ENCODE assay signal across 22 mouse cellular contexts in the genomic region with DNA sequence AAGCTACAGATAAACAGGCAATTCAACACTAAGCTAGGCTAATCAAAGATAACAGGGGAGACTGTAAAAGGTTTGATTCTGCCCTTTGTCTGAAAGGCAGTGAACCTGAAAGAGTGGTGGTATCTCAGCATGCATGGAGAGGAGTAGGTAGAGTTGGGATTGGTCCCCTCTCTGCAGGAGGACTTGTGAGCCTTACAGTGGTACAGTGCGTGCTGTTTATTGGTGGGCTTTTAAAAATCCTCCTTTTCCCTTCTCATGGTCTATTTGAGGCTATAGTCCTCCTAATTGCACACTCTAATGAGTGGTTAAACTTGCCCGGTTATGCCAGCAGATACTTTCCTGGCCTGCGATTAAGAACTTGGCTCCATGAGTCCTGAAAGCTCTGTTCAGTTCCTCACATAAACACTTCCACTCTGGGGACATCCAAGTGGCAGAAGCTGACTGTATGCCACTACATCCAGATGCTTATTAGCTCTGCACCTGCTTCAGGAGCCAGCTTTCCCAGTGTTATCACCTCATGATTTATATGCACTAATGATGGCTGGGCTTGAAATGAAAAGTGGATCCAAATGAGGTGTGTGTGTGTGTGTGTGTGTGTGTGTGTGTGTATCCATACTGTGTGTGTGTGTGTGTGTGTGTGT.
DNase-seq lines count a peak whose midpoint lies in the region; ATAC-seq lines count a peak whose summit lies in the region.
"Had no signal": no experiment of that assay in that cellular context is flagged by ENCODE, and none has a peak within 500 bp of the region (broad histone marks: within the 10 kb centered on the region; RNA-seq: fewer than 3 reads in every experiment).

No protein-coding gene starts in this region.

- no peaks in the 10 kb centered on the region for H3K27me3 ChIP-seq in hindbrain, embryonic 13.5 days
- H3K27me3 ChIP-seq in hindbrain, embryonic 11.5 days (ENCODE audit: control insufficient read depth, insufficient read depth, low read length) = no peaks in the 10 kb centered on the region
- H3K27me3 ChIP-seq in neural tube, embryonic 13.5 days = no peaks in the 10 kb centered on the region
- H3K27me3 ChIP-seq in hindbrain, embryonic 15.5 days = no peaks in the 10 kb centered on the region

- ATAC-seq in hindbrain, embryonic 13.5 days (ENCODE audit: low FRiP score) = peak; percentile 69
- no peak for ATAC-seq in hindbrain, embryonic 11.5 days (ENCODE audit: low FRiP score)
- peak; percentile 76 for ATAC-seq in neural tube, embryonic 13.5 days (ENCODE audit: low read depth)
- ATAC-seq in hindbrain, embryonic 15.5 days (ENCODE audit: low FRiP score, low read depth) = peak; percentile 65
- ATAC-seq: inflammation-experienced regulatory T-cells, adult 6 months had no signal

- no peak overlapping the region for H3K4me2 ChIP-seq in hindbrain, embryonic 13.5 days
- no peak overlapping the region for H3K4me2 ChIP-seq in hindbrain, embryonic 11.5 days (replicated peaks; ENCODE audit: low read depth, low read length)
- H3K4me2 ChIP-seq in neural tube, embryonic 13.5 days = no peak overlapping the region
- no peak overlapping the region for H3K4me2 ChIP-seq in hindbrain, embryonic 15.5 days
- H3K4me2 ChIP-seq: midbrain, embryonic 11.5 days had no signal

- H3K27ac ChIP-seq in hindbrain, embryonic 13.5 days = peak overlapping the region; percentile 13; the same call in 1 of the 2 replicates
- no peak overlapping the region for H3K27ac ChIP-seq in hindbrain, embryonic 11.5 days (ENCODE audit: low read depth, low read length)
- H3K27ac ChIP-seq in neural tube, embryonic 13.5 days (replicated peaks) = no peak overlapping the region
- H3K27ac ChIP-seq in hindbrain, embryonic 15.5 days (replicated peaks) = 0 out of 2 replicates have a peak overlapping the region, but pooled peaks have one; percentile 14
- H3K27ac ChIP-seq: gastrocnemius, adult 2 months; kidney, postnatal 0 days; left cerebral cortex, adult 2 months had no signal

- H3K4me1 ChIP-seq in hindbrain, embryonic 13.5 days (replicated peaks) = peaks cover 15% of the 10 kb centered on the region
- H3K4me1 ChIP-seq in hindbrain, embryonic 11.5 days (replicated peaks; ENCODE audit: control insufficient read depth, insufficient read depth, low read length) = no peaks in the 10 kb centered on the region
- H3K4me1 ChIP-seq in neural tube, embryonic 13.5 days (replicated peaks) = peaks cover 6% of the 10 kb centered on the region; the same call in 1 of the 2 replicates
- H3K4me1 ChIP-seq in hindbrain, embryonic 15.5 days (replicated peaks) = no peaks in the 10 kb centered on the region

- 73% methylated on average over 3 of the region's 3 CpGs for WGBS in hindbrain, embryonic 13.5 days
- 87% methylated on average over 3 of the region's 3 CpGs for WGBS in hindbrain, embryonic 11.5 days
- 50% methylated on average over 3 of the region's 3 CpGs for WGBS in neural tube, embryonic 13.5 days
- 63% methylated on average over 3 of the region's 3 CpGs for WGBS in hindbrain, embryonic 15.5 days

- intact Hi-C loops in left cerebral cortex, postnatal 14 days (cut with DNase I) = no loop called here

- no peaks in the 10 kb centered on the region for H3K9me3 ChIP-seq in hindbrain, embryonic 13.5 days
- no peaks in the 10 kb centered on the region for H3K9me3 ChIP-seq in hindbrain, embryonic 11.5 days (ENCODE audit: control insufficient read depth, low read length)
- H3K9me3 ChIP-seq in neural tube, embryonic 13.5 days = no peaks in the 10 kb centered on the region
- H3K9me3 ChIP-seq in hindbrain, embryonic 15.5 days = no peaks in the 10 kb centered on the region

- no peak overlapping the region for H3K4me3 ChIP-seq in hindbrain, embryonic 13.5 days
- no peak overlapping the region for H3K4me3 ChIP-seq in hindbrain, embryonic 11.5 days (ENCODE audit: low read depth, low read length)
- H3K4me3 ChIP-seq in neural tube, embryonic 13.5 days = no peak overlapping the region
- no peak overlapping the region for H3K4me3 ChIP-seq in hindbrain, embryonic 15.5 days
- H3K4me3 ChIP-seq: gastrocnemius, adult 2 months; left cerebral cortex, adult 2 months; myocyte had no signal

- H3K9ac ChIP-seq in hindbrain, embryonic 13.5 days = no peak overlapping the region
- no peak overlapping the region for H3K9ac ChIP-seq in hindbrain, embryonic 11.5 days (ENCODE audit: low read depth, low read length)
- no peak overlapping the region for H3K9ac ChIP-seq in neural tube, embryonic 13.5 days
- no peak overlapping the region for H3K9ac ChIP-seq in hindbrain, embryonic 15.5 days

- no peaks in the 10 kb centered on the region for H3K36me3 ChIP-seq in hindbrain, embryonic 13.5 days
- H3K36me3 ChIP-seq in hindbrain, embryonic 11.5 days (ENCODE audit: control insufficient read depth, insufficient read depth, low read length) = no peaks in the 10 kb centered on the region
- no peaks in the 10 kb centered on the region for H3K36me3 ChIP-seq in neural tube, embryonic 13.5 days
- no peaks in the 10 kb centered on the region for H3K36me3 ChIP-seq in hindbrain, embryonic 15.5 days

- DNase-seq in hindbrain, embryonic 11.5 days (ENCODE audit: low spot score) = no peak
- DNase-seq in neural tube, embryonic 10.5 days (ENCODE audit: extremely low spot score, low spot score) = no peak
- no peak for DNase-seq in frontal cortex, postnatal 25 days (ENCODE audit: low spot score in 2 of 2)
- DNase-seq in left cerebral cortex, postnatal 14 days (ENCODE audit: low spot score in 2 of 2) = no peak
- DNase-seq: adrenal gland, postnatal 25 days; cerebellum, adult 11 months; cerebellum, postnatal 10 days; gastrocnemius, adult 2 months; kidney, adult 18-20 months; layer of hippocampus, adult 9-11 months; left cerebral cortex, postnatal 4 days; lung, postnatal 4 days; spleen, adult 18-20 months; thymus, postnatal 14 days had no signal

Comparison
In these comparisons a context has a peak if more than half of its experiments do, and no peak if none do; other contexts are left out.
1. H3K27ac ChIP-seq: peak in hindbrain, embryonic 13.5 days (single experiment) and hindbrain, embryonic 15.5 days (single experiment); none in hindbrain, embryonic 11.5 days (single experiment) and neural tube, embryonic 13.5 days (single experiment).